Mouse (Mus musculus) brown adipose tissue, adult 24 weeks (tissue): Measurements from ENCODE around the gene Slc35b2. TPM values are rescaled to one million over a fixed set of nuclear protein-coding genes. Genes with fewer than 3 reads are reported as not detected.

ENCODE experiments used
- H3K27ac ChIP-seq: fragments of 200-500 bp; replicated peaks from 2 replicates; pipeline ENCODE4 v1.5.1; 2012; ENCODE audit warnings: low read depth, mild to moderate bottlenecking, low read length
- H3K4me1 ChIP-seq: fragments of 200-500 bp; 2 replicates; pipeline ENCODE4 v1.6.1; 2012; ENCODE audit warnings: low read length, mixed read lengths; ENCODE audit not compliant: control insufficient read depth, insufficient read depth, insufficient read length
- H3K4me3 ChIP-seq: fragments of 200-500 bp; 2 replicates; pipeline ENCODE4 v1.5.1; 2012; ENCODE audit warnings: low read depth, mild to moderate bottlenecking, low read length, moderate library complexity; ENCODE audit not compliant: insufficient read depth
- polyA plus RNA-seq: library from polyadenylated mRNA; stranded (reverse); fragments of >200 nt; gene quantifications from 2 replicates; pipeline ENCODE4 v1.2.4, GENCODE M21; 2012; ENCODE audit not compliant: missing spikeins, insufficient read depth, insufficient read length

Gene Slc35b2
- 17.0 and 36.4 TPM in 2 replicates for polyA plus RNA-seq

- Histone ChIP-seq H3K4me1 (no peaks in the 10 kb centered on the region), H3K27ac (peak within 1 kb of the TSS; percentile 56), H3K4me3 (peak within 1 kb of the TSS; percentile 76)
These were observed at the start of gene Slc35b2 for GRCm38 (mm10) chr17:45563655-45564530. Slc35b2 (plus strand) TSS chr17:45563874.

- H3K27ac ChIP-seq = no peak overlapping the region
- no peak overlapping the region for H3K4me3 ChIP-seq
- H3K4me1 ChIP-seq = no peaks in the 10 kb centered on the region
These were observed 48.4 kb upstream of the Slc35b2 start for GRCm38 (mm10) chr17:45515204-45515726.

GRCm38 (mm10) chr17:45515806-45516205, 47.9 kb upstream of the Slc35b2 start:
- no peak overlapping the region for H3K27ac ChIP-seq
- no peaks in the 10 kb centered on the region for H3K4me1 ChIP-seq
- no peak overlapping the region for H3K4me3 ChIP-seq

DNA sequence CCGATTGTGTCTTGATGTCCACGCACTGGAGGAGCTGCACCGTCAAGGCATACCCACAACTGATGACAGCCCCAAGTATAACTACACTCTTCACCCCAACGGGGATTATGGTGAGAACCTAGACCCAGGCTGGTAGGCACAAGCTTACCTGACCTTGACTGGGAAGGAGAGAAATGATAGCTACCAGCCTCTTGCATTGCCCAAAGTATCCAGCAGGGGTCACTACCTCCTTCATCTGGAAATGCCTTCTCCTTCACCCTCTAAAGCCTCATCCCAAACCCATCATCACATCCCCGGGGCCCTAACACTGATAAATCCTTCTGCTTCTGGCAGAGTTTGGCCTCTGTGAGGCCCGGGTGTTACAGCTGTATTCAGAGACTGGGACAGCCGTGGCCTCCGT, 47.2 kb upstream of the Slc35b2 start:
- H3K4me1 ChIP-seq = no peaks in the 10 kb centered on the region
- H3K27ac ChIP-seq = no peak overlapping the region
- H3K4me3 ChIP-seq = no peak overlapping the region

GRCm38 (mm10) chr17:45517135-45517534, 46.5 kb upstream of the Slc35b2 start:
- Histone ChIP-seq H3K4me1 (no peaks in the 10 kb centered on the region), H3K4me3 (no peak overlapping the region)

DNA sequence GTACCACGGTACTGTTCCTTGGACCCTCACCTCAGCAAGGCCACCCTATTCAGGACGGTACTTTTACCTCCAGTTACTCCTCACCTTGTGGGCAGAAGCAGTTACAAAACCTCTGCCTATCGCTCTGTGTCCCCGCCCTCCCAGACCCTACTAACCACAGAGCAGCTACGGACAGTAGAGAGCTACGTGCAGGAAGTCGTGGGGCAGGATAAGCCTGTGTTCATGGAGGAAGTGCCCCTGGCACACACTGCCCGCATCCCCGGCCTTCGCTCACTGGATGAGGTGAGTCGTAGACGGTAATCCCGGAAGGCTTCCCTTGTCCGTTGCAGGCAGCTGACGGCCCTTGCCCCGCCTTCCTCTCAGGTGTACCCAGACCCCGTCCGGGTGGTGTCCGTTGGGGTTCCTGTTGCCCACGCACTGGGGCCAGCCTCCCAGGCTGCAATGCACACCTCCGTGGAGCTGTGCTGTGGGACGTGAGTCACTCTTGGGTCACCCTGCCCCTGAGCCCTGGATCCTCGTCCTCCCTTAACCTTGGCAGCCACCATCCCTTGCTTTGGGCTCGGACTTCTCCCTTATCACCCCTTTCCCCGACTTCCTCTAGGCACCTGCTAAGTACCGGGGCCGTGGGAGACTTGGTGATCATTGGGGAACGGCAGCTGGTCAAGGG, 46.0 kb upstream of the Slc35b2 start:
- H3K4me1 ChIP-seq = no peaks in the 10 kb centered on the region
- H3K4me3 ChIP-seq = no peak overlapping the region
- no peak overlapping the region for H3K27ac ChIP-seq

More at GRCm38 (mm10) chr17:45517135-45517534, 46.5 kb upstream of the Slc35b2 start:
- H3K27ac ChIP-seq = no peak overlapping the region

DNA sequence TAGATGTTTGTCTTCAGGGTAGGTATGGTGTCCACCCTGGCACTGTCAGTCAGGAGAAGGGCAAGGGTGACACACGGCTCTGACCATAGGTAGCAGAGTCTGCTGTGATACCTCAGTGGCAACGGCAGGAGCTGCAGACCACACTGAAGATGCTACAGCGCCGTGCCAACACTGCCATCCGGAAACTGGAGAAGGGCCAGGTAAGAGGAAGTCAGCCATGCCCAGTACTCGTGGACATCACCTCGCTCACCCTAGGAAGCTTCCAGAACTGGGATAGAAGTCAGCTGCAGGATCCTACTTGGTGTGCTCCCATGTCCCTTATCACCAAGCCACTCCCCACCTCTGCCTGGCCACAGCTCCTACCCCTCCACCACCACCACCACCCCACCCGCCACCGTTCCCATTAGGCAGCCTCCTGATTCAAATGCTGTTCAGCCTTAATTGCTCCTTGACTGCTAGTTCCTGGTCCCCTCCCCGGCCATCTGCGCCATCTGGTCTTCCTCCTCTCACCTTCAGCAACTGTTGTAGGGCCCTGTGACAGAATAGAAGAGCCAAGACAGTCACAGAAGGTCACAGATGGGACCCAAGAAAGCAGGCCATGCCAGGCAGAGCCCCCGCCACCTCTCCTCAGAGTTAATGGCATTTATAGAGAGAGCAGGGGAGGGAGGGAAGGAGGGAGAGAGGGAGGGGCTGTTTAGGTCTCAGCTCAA, 44.8 kb upstream of the Slc35b2 start:
- H3K4me1 ChIP-seq = no peaks in the 10 kb centered on the region
- no peak overlapping the region for H3K4me3 ChIP-seq
- no peak overlapping the region for H3K27ac ChIP-seq

DNA sequence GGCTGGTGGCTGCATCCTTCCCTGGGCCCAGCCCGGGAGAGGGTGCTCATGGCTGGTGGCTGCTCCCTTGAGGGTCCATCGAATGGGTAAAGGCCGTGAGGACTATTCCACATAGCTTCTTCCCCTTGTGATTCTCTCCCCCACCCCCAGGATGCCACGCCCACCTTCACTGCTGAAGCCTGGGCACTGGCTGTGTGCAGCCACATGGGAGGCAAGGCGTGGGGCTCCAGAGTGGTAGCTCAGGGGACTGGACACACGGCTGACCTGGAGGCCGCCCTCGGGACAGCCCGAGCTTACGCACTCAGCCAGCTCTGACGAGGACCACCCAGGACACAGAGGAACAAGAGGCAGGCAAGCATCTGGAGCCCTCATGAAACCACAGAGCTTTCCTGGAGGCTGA, 43.5 kb upstream of the Slc35b2 start:
- Histone ChIP-seq H3K4me3 (no peak overlapping the region), H3K27ac (no peak overlapping the region), H3K4me1 (no peaks in the 10 kb centered on the region)

DNA sequence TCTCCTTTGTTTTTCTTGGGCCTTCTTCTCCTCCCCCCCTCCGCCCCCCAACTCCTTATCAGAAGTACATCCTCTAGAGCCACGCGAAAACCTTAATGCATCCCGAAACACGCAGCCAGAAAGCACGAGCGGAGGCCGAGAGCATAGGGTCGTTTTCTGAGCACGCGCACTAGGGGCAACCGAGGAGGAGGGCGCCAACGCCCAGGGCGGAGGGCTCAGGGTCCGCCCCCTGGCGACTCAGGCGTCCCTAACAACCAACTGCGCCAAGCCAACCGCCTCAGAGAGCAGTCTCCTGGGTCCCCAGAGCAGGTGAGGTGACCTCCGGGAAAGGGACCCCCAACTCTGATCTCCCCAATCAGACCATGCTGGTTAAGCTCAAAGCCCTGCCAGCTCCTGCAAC, 40.4 kb upstream of the Slc35b2 start, which contains the start of gene Tcte1:
Gene Tcte1 (plus strand): TSS at position 172 of the 400 bp plus-strand sequence.
- no peak within 1 kb of the TSS for H3K27ac ChIP-seq
- H3K4me1 ChIP-seq = no peaks in the 10 kb centered on the region
- no peak within 1 kb of the TSS for H3K4me3 ChIP-seq

GRCm38 (mm10) chr17:45524961-45525360, 38.7 kb upstream of the Slc35b2 start:
- Histone ChIP-seq H3K4me1 (no peaks in the 10 kb centered on the region), H3K27ac (no peak overlapping the region), H3K4me3 (no peak overlapping the region)

GRCm38 (mm10) chr17:45526571-45526970, 37.1 kb upstream of the Slc35b2 start:
- Histone ChIP-seq H3K27ac (no peak overlapping the region), H3K4me1 (no peaks in the 10 kb centered on the region), H3K4me3 (no peak overlapping the region)

GRCm38 (mm10) chr17:45530346-45530782, 33.3 kb upstream of the Slc35b2 start:
- Histone ChIP-seq H3K4me1 (no peaks in the 10 kb centered on the region), H3K27ac (no peak overlapping the region), H3K4me3 (no peak overlapping the region)

DNA sequence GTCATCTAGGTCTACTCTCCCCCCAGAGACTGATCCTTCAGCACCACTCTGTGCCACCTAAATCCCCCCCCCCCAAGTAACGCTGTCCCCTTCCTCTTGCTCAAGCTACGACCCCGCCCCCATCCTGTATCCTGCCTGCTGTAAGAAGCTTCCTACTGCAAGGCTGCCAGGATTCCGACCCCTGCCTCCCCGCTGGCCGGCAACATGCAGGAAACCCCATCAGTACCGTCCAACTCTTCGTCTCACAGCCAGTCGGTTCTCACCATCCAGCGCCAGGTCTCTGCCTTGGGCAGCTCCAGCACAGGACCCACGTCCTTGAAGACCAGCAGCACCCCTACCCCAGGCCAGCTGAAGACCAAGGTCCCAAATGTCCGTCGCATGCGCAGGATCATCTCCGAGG, 30.8 kb upstream of the Slc35b2 start:
- Histone ChIP-seq H3K4me3 (no peak overlapping the region), H3K4me1 (no peaks in the 10 kb centered on the region), H3K27ac (no peak overlapping the region)

DNA sequence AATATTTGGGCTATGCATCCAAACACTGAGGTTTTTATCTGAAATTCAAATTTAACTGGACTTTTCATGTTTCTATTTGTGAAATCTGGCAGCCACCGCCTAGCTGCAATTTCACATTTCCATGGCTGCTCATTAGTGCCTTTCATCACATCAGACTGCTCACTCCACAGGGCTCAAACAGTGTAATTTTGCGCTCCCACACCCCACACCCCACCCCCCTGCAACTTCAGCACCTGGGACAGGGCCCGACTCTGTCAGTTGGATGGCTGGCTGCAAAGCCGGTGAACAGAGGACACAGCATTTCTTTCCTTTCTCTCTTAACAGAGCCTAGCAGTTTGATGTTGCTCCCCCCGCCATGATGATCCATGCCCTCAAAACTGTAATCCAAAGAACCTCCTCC, 27.4 kb upstream of the Slc35b2 start:
- Histone ChIP-seq H3K4me3 (no peak overlapping the region), H3K4me1 (no peaks in the 10 kb centered on the region)

DNA sequence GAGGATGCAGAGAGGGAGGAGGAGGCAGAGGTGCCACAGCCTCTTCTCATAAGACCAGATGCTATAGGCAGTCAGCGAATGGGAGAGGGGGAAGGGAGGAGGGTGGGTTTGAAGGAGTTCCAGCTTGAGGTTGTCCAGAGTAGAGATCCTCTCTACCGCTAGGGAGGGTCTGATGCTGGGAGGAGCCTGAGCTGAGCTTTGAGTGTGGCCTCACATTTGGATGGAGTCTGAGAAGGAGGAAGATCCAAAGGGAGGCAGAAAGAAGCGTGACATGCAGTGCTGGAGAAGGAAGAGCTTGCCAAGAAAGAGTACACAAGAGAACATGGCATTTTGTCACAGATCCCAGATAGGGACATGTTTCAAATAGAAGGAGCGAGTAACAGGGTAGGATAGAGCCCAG, 25.3 kb upstream of the Slc35b2 start:
- no peak overlapping the region for H3K27ac ChIP-seq
- no peak overlapping the region for H3K4me3 ChIP-seq
- no peaks in the 10 kb centered on the region for H3K4me1 ChIP-seq

More for the DNA sequence above, 27.4 kb upstream of the Slc35b2 start:
- no peak overlapping the region for H3K27ac ChIP-seq
